Mouse (Mus musculus): ENCODE results near the gene Rbfox1. TPM values are rescaled to one million over a fixed set of nuclear protein-coding genes. Genes with fewer than 3 reads are reported as not detected.

The Rbfox1 gene
- polyA plus RNA-seq, 1 experiment from 2014 or later, result 2.2 TPM

GRCm38 (mm10) chr16:6095604-6096372 is 210.6 kb downstream of the Rbfox1 start:
- H3K27ac ChIP-seq (ENCODE audit: poor library complexity, severe bottlenecking), result peak overlapping the region; percentile 37
- no peaks in the 10 kb centered on the region for H3K27me3 ChIP-seq (replicated peaks)
- H3K4me2 ChIP-seq, result no peak overlapping the region
- no peaks in the 10 kb centered on the region for H3K9me3 ChIP-seq (replicated peaks)
- H3K4me3 ChIP-seq, result no peak overlapping the region
- no peaks in the 10 kb centered on the region for H3K36me3 ChIP-seq
- H3K9ac ChIP-seq, result no peak overlapping the region
- peaks cover 17% of the 10 kb centered on the region; the same call in 1 of the 2 replicates for H3K4me1 ChIP-seq (replicated peaks)
- 64% methylated on average over 2 of the region's 2 CpGs for WGBS
- peak; percentile 98 for ATAC-seq (ENCODE audit: insufficient number of reproducible peaks, low FRiP score)

DNA sequence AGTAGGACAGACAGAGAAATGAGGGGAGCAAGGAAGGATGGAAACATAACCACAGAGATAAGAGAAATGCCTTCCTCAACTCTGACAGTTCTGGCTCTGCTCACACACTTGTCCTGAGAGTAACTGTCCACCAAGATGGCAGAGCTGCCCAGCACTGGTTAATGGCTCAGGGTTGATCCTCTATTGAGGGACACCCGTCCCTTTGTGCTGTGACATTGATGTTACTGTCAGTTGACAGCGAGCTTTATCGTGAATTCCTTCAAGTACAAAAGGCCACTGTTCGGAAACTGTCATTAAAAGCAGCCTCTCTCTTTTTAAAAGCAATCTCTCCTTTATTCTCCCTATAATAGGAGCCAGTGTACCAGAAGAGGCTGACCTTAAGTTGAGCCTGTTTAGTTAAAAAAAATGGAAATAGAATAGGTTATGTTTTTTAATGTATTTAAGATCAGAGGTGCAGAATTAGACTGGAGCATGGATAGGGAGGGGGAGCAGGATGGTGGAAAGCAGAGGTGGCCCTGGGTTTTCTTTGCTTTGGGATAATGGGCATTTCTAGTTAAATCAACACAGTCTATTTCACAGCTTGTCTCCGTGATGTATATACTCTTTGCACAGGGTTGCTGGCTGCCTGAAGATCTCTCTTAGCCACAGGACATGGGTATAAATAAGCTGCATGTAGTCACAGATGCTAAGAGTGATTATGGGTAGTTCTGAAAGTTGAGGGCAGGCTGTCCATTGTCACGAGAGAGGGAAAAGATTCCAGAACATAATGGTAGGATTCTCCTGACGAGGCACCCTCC is 212.3 kb downstream of the Rbfox1 start:
- H3K27ac ChIP-seq (ENCODE audit: poor library complexity, severe bottlenecking), result no peak overlapping the region
- peaks cover 14% of the 10 kb centered on the region; the same call in 1 of the 2 replicates for H3K4me1 ChIP-seq (replicated peaks)
- 67% methylated on average over 7 of the region's 7 CpGs for WGBS
- H3K9ac ChIP-seq, result no peak overlapping the region
- H3K4me2 ChIP-seq, result no peak overlapping the region
- no peaks in the 10 kb centered on the region for H3K36me3 ChIP-seq
- ATAC-seq (ENCODE audit: insufficient number of reproducible peaks, low FRiP score), result no peak
- no peak overlapping the region for H3K4me3 ChIP-seq
- H3K9me3 ChIP-seq (replicated peaks), result no peaks in the 10 kb centered on the region
- no peaks in the 10 kb centered on the region for H3K27me3 ChIP-seq (replicated peaks)

GRCm38 (mm10) chr16:6098116-6098515 is 213.0 kb downstream of the Rbfox1 start:
- no peak for ATAC-seq (ENCODE audit: insufficient number of reproducible peaks, low FRiP score)
- Histone ChIP-seq H3K4me3 (no peak overlapping the region), H3K9ac (no peak overlapping the region), H3K4me1 (replicated peaks) (peaks cover 14% of the 10 kb centered on the region; the same call in 1 of the 2 replicates), H3K27me3 (replicated peaks) (no peaks in the 10 kb centered on the region), H3K27ac (ENCODE audit: poor library complexity, severe bottlenecking) (no peak overlapping the region), H3K9me3 (replicated peaks) (no peaks in the 10 kb centered on the region), H3K36me3 (no peaks in the 10 kb centered on the region), H3K4me2 (no peak overlapping the region)
- 81% methylated on average over 3 of the region's 3 CpGs for WGBS

- Histone ChIP-seq H3K27me3 (replicated peaks) (no peaks in the 10 kb centered on the region), H3K36me3 (no peaks in the 10 kb centered on the region), H3K9ac (no peak overlapping the region), H3K4me3 (no peak overlapping the region), H3K9me3 (replicated peaks) (no peaks in the 10 kb centered on the region), H3K27ac (ENCODE audit: poor library complexity, severe bottlenecking) (no peak overlapping the region), H3K4me2 (no peak overlapping the region), H3K4me1 (replicated peaks) (peaks cover 14% of the 10 kb centered on the region; the same call in 1 of the 2 replicates)
- WGBS, result 83% methylated on average over 2 of the region's 2 CpGs
- ATAC-seq (ENCODE audit: insufficient number of reproducible peaks, low FRiP score), result no peak
Observed at GRCm38 (mm10) chr16:6099598-6099997, 214.4 kb downstream of the Rbfox1 start.

- ATAC-seq (ENCODE audit: insufficient number of reproducible peaks, low FRiP score), result peak; percentile 37
- WGBS, result 79% methylated on average over 5 of the region's 5 CpGs
Observed at GRCm38 (mm10) chr16:6100421-6100877, 215.3 kb downstream of the Rbfox1 start.

GRCm38 (mm10) chr16:6103713-6104112 is 218.6 kb downstream of the Rbfox1 start:
- H3K36me3 ChIP-seq, result no peaks in the 10 kb centered on the region
- no peak for ATAC-seq (ENCODE audit: insufficient number of reproducible peaks, low FRiP score)
- H3K27ac ChIP-seq (ENCODE audit: poor library complexity, severe bottlenecking), result no peak overlapping the region
- H3K4me2 ChIP-seq, result no peak overlapping the region
- no peak overlapping the region for H3K9ac ChIP-seq
- no peak overlapping the region for H3K4me3 ChIP-seq
- H3K4me1 ChIP-seq (replicated peaks), result no peaks in the 10 kb centered on the region
- WGBS, result 47% methylated on average over 2 of the region's 2 CpGs
- no peaks in the 10 kb centered on the region for H3K9me3 ChIP-seq (replicated peaks)
- no peaks in the 10 kb centered on the region for H3K27me3 ChIP-seq (replicated peaks)

More at GRCm38 (mm10) chr16:6100421-6100877, 215.3 kb downstream of the Rbfox1 start:
- Histone ChIP-seq H3K36me3 (no peaks in the 10 kb centered on the region), H3K9ac (no peak overlapping the region), H3K4me1 (replicated peaks) (peaks cover 14% of the 10 kb centered on the region; the same call in 1 of the 2 replicates), H3K27ac (ENCODE audit: poor library complexity, severe bottlenecking) (no peak overlapping the region), H3K27me3 (replicated peaks) (no peaks in the 10 kb centered on the region), H3K4me2 (no peak overlapping the region), H3K9me3 (replicated peaks) (no peaks in the 10 kb centered on the region), H3K4me3 (no peak overlapping the region)

DNA sequence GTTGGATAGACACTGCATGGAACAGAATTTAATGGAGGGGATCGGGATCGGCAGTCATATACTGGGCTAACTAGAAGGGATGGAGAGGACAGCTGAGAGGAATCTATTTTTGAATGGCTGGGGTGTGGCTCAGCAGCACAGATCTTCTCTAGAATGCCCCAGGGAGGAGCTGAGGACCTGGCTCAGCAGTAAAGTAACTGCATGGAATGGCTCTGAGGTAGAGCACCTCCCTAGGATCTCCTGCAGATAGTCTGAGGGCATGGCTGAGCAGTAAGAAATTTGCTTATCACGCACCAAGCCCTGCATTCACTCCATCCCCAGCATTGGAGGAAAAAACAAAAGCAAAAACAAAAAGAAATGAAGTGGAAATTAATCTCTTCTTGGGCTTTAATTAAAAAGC is 225.0 kb downstream of the Rbfox1 start:
- H3K9ac ChIP-seq, result no peak overlapping the region
- ATAC-seq (ENCODE audit: insufficient number of reproducible peaks, low FRiP score), result no peak
- H3K9me3 ChIP-seq (replicated peaks), result no peaks in the 10 kb centered on the region
- 88% methylated on average over 3 of the region's 3 CpGs for WGBS
- no peak overlapping the region for H3K4me3 ChIP-seq
- H3K36me3 ChIP-seq, result no peaks in the 10 kb centered on the region
- H3K4me2 ChIP-seq, result no peak overlapping the region
- H3K27ac ChIP-seq (ENCODE audit: poor library complexity, severe bottlenecking), result no peak overlapping the region
- H3K4me1 ChIP-seq (replicated peaks), result peaks cover 6% of the 10 kb centered on the region; the same call in 1 of the 2 replicates
- no peaks in the 10 kb centered on the region for H3K27me3 ChIP-seq (replicated peaks)

- WGBS, result 30% methylated on average over 5 of the region's 5 CpGs
Observed at GRCm38 (mm10) chr16:6113836-6114475, 228.8 kb downstream of the Rbfox1 start.

DNA sequence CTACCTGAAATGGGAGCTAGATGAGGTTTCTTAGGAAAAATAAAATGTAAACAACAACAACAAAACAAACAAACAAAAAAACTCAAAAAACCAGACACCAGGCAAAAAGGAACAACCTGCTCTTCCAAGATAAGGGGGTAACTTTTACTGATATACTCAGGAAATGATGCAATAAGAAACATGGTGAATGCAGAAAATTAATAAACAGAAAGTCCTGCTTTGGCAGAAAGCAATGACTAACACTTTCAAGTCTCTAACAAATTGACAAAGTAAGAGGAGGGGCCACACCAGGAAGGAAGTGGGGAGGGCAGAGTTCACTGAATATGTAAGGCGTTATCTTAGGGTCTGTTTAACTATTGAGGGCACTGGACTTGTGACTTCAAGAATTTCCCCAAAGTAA is 234.3 kb downstream of the Rbfox1 start:
- Histone ChIP-seq H3K4me1 (replicated peaks) (0 out of 2 replicates have a peak, but pooled peaks cover 4% of the 10 kb centered on the region), H3K9ac (no peak overlapping the region), H3K27me3 (replicated peaks) (no peaks in the 10 kb centered on the region), H3K4me2 (no peak overlapping the region), H3K9me3 (replicated peaks) (peaks cover 5% of the 10 kb centered on the region), H3K36me3 (no peaks in the 10 kb centered on the region), H3K4me3 (no peak overlapping the region), H3K27ac (ENCODE audit: poor library complexity, severe bottlenecking) (no peak overlapping the region)
- WGBS, result 42% methylated on average over 1 of the region's 1 CpGs
- ATAC-seq (ENCODE audit: insufficient number of reproducible peaks, low FRiP score), result no peak

More at GRCm38 (mm10) chr16:6113836-6114475, 228.8 kb downstream of the Rbfox1 start:
- Histone ChIP-seq H3K36me3 (no peaks in the 10 kb centered on the region), H3K9ac (no peak overlapping the region), H3K4me1 (replicated peaks) (peaks cover 6% of the 10 kb centered on the region; the same call in 1 of the 2 replicates), H3K27me3 (replicated peaks) (no peaks in the 10 kb centered on the region), H3K27ac (ENCODE audit: poor library complexity, severe bottlenecking) (no peak overlapping the region), H3K4me2 (no peak overlapping the region), H3K4me3 (no peak overlapping the region), H3K9me3 (replicated peaks) (no peaks in the 10 kb centered on the region)
- no peak for ATAC-seq (ENCODE audit: insufficient number of reproducible peaks, low FRiP score)

GRCm38 (mm10) chr16:6121232-6121631 is 236.1 kb downstream of the Rbfox1 start:
- no peaks in the 10 kb centered on the region for H3K27me3 ChIP-seq (replicated peaks)
- no peak overlapping the region for H3K4me3 ChIP-seq
- no peak overlapping the region for H3K4me2 ChIP-seq
- 0 out of 2 replicates have a peak, but pooled peaks cover 4% of the 10 kb centered on the region for H3K4me1 ChIP-seq (replicated peaks)
- 91% methylated on average over 4 of the region's 4 CpGs for WGBS
- ATAC-seq (ENCODE audit: insufficient number of reproducible peaks, low FRiP score), result no peak
- H3K9me3 ChIP-seq (replicated peaks), result peaks cover 5% of the 10 kb centered on the region
- H3K27ac ChIP-seq (ENCODE audit: poor library complexity, severe bottlenecking), result no peak overlapping the region
- H3K36me3 ChIP-seq, result no peaks in the 10 kb centered on the region
- H3K9ac ChIP-seq, result no peak overlapping the region

DNA sequence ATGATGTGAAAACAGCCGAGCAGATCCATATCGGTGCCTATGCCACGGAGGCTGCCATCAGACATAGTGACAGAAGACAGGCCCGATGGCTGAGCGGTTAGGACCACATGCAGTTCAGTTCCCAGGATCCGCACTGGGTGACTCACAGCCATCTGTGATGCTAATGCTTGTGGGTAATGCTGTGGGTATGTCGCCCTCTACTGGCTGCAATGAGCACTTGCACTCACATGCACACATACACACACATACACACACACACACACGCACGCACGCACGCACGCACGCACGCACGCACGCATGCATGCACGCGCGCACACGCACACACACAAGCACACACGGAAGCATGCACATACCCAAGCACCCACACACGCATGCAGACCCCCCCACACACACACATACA is 237.7 kb downstream of the Rbfox1 start:
- Histone ChIP-seq H3K4me3 (no peak overlapping the region), H3K27me3 (replicated peaks) (no peaks in the 10 kb centered on the region), H3K27ac (ENCODE audit: poor library complexity, severe bottlenecking) (no peak overlapping the region), H3K9ac (no peak overlapping the region), H3K36me3 (no peaks in the 10 kb centered on the region), H3K4me2 (no peak overlapping the region), H3K4me1 (replicated peaks) (0 out of 2 replicates have a peak, but pooled peaks cover 4% of the 10 kb centered on the region), H3K9me3 (replicated peaks) (peaks cover 5% of the 10 kb centered on the region)
- no peak for ATAC-seq (ENCODE audit: insufficient number of reproducible peaks, low FRiP score)
- 94% methylated on average over 22 of the region's 22 CpGs for WGBS
